ENCODE assay signal across 12 mouse cellular contexts in the genomic region with DNA sequence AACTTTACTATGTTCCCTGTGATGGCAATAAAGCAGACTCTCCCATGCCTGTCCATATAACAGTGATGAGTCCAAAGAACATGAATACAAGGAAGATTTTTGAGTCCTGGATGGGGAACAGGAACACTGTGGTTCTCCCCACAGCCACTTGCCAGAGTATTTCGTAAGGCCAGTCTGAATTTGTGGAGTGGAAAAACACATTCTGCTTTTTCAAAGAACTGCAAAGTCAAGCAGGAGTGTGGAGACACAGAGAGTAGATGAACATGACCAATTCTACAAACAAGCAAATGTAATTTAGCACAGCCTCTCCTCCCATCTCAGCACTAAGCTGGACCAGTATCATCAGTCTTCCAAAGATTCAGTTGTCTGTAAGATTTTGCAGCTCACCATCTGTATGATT.
"Had no signal": no experiment of that assay in that cellular context is flagged by ENCODE, and none has a peak within 500 bp of the region (broad histone marks: within the 10 kb centered on the region; RNA-seq: fewer than 3 reads in every experiment).

No protein-coding gene starts in this region.

- DNase-seq: kidney, adult 11 months; kidney, adult 8-10 months; kidney, postnatal 10 days; kidney, postnatal 36 days; liver, embryonic 13.5 days; right cerebral cortex, adult 18-20 months; right cerebral cortex, postnatal 14 days; right cerebral cortex, postnatal 4 days; thymus, adult 18-20 months; thymus, postnatal 14 days; thymus, postnatal 4 days had no signal

- ATAC-seq: midbrain, embryonic 15.5 days had no signal
